In genomic region chr2:166226929-166227328, GRCm38 (mm10) we compare ENCODE assay signal across 14 mouse cellular contexts.
DNase-seq lines count a peak whose midpoint lies in the region; ATAC-seq lines count a peak whose summit lies in the region.
"Had no signal": no experiment of that assay in that cellular context is flagged by ENCODE, and none has a peak within 500 bp of the region (broad histone marks: within the 10 kb centered on the region; RNA-seq: fewer than 3 reads in every experiment).

No protein-coding gene starts in this region.

- H3K36me3 ChIP-seq in forebrain, embryonic 11.5 days (ENCODE audit: control insufficient read depth, insufficient read depth, low read length): no peaks in the 10 kb centered on the region
- H3K36me3 ChIP-seq in forebrain, embryonic 15.5 days: no peaks in the 10 kb centered on the region
- no peaks in the 10 kb centered on the region for H3K36me3 ChIP-seq in forebrain, embryonic 12.5 days (replicated peaks)
- H3K36me3 ChIP-seq: limb, embryonic 13.5 days had no signal

- no peaks in the 10 kb centered on the region for H3K27me3 ChIP-seq in forebrain, embryonic 11.5 days (ENCODE audit: control insufficient read depth, insufficient read depth, low read length)
- H3K27me3 ChIP-seq in forebrain, embryonic 15.5 days: no peaks in the 10 kb centered on the region
- peaks cover 25% of the 10 kb centered on the region for H3K27me3 ChIP-seq in forebrain, embryonic 12.5 days
- H3K27me3 ChIP-seq: limb, embryonic 13.5 days had no signal

- peak; percentile 69 for DNase-seq in forebrain, embryonic 11.5 days (ENCODE audit: low spot score)
- peak; percentile 34 to 45 for DNase-seq in kidney, postnatal 4 days
- no peak for DNase-seq in kidney, postnatal 25 days
- peak; percentile 34 for DNase-seq in retina, embryonic 14.5 days (ENCODE audit: low spot score)
- no peak for DNase-seq in left cerebral cortex, adult 9 months (ENCODE audit: low spot score in 2 of 2)
- DNase-seq: adrenal gland, postnatal 14 days; gastrocnemius, postnatal 25 days; lung, adult 18-20 months had no signal

- no peak overlapping the region for H3K4me3 ChIP-seq in forebrain, embryonic 11.5 days (ENCODE audit: low read depth, low read length)
- no peak overlapping the region for H3K4me3 ChIP-seq in forebrain, embryonic 15.5 days
- H3K4me3 ChIP-seq in forebrain, embryonic 12.5 days (replicated peaks): no peak overlapping the region
- H3K4me3 ChIP-seq: limb, embryonic 13.5 days; megakaryocyte, embryonic 14.5 days; myocyte had no signal

- H3K4me1 ChIP-seq in forebrain, embryonic 11.5 days (replicated peaks; ENCODE audit: control insufficient read depth, insufficient read depth, low read length): 0 out of 2 replicates have a peak, but pooled peaks cover 2% of the 10 kb centered on the region
- 0 out of 2 replicates have a peak, but pooled peaks cover 6% of the 10 kb centered on the region for H3K4me1 ChIP-seq in forebrain, embryonic 15.5 days
- peaks cover 13% of the 10 kb centered on the region for H3K4me1 ChIP-seq in forebrain, embryonic 12.5 days

- no peak overlapping the region for H3K9ac ChIP-seq in forebrain, embryonic 11.5 days (ENCODE audit: low read length)
- H3K9ac ChIP-seq in forebrain, embryonic 15.5 days (replicated peaks): no peak overlapping the region
- no peak overlapping the region for H3K9ac ChIP-seq in forebrain, embryonic 12.5 days
- H3K9ac ChIP-seq: limb, embryonic 13.5 days had no signal

- no peaks in the 10 kb centered on the region for H3K9me3 ChIP-seq in forebrain, embryonic 11.5 days (ENCODE audit: control insufficient read depth, low read length)
- no peaks in the 10 kb centered on the region for H3K9me3 ChIP-seq in forebrain, embryonic 15.5 days
- no peaks in the 10 kb centered on the region for H3K9me3 ChIP-seq in forebrain, embryonic 12.5 days

- WGBS in forebrain, embryonic 11.5 days: 18% methylated on average over 3 of the region's 3 CpGs
- WGBS in forebrain, embryonic 15.5 days: 1% methylated on average over 3 of the region's 3 CpGs
- 5% methylated on average over 3 of the region's 3 CpGs for WGBS in forebrain, embryonic 12.5 days

- peak; percentile 64 for ATAC-seq in forebrain, embryonic 11.5 days (replicated peaks; ENCODE audit: low FRiP score)
- no peak; the same call in 1 of the 2 replicates for ATAC-seq in forebrain, embryonic 15.5 days (replicated peaks)
- peak; percentile 53; the same call in 1 of the 2 replicates for ATAC-seq in forebrain, embryonic 12.5 days (ENCODE audit: low FRiP score)
- ATAC-seq in granulocyte monocyte progenitor cell, adult 5-6 weeks (replicated peaks; ENCODE audit: poor library complexity, severe bottlenecking): no peak

- no peak overlapping the region for H3K4me2 ChIP-seq in forebrain, embryonic 11.5 days (ENCODE audit: low read depth, low read length, severe bottlenecking)
- no peak overlapping the region for H3K4me2 ChIP-seq in forebrain, embryonic 15.5 days (replicated peaks)
- no peak overlapping the region for H3K4me2 ChIP-seq in forebrain, embryonic 12.5 days
- H3K4me2 ChIP-seq: limb, embryonic 13.5 days had no signal

- H3K27ac ChIP-seq in forebrain, embryonic 11.5 days (ENCODE audit: low read depth, low read length): peak overlapping the region; percentile 26; the same call in 1 of the 2 replicates
- H3K27ac ChIP-seq in forebrain, embryonic 15.5 days (replicated peaks): no peak overlapping the region
- H3K27ac ChIP-seq in forebrain, embryonic 12.5 days: peak overlapping the region; percentile 4; the same call in 1 of the 2 replicates
- H3K27ac ChIP-seq: limb, embryonic 13.5 days had no signal

Comparison
In these comparisons a context has a peak if more than half of its experiments do, and no peak if none do; other contexts are left out.
1. ATAC-seq: peak in forebrain, embryonic 11.5 days (single experiment) and forebrain, embryonic 12.5 days (single experiment); none in forebrain, embryonic 15.5 days (single experiment) and granulocyte monocyte progenitor cell, adult 5-6 weeks (single experiment).
2. DNase-seq: peak in forebrain, embryonic 11.5 days (single experiment), kidney, postnatal 4 days (2 of 2) and retina, embryonic 14.5 days (single experiment); none in kidney, postnatal 25 days (0 of 2) and left cerebral cortex, adult 9 months (0 of 2).